Mouse (Mus musculus) heart, embryonic 13.5 days (tissue): ENCODE results near the gene Gm12695. TPM values are rescaled to one million over a fixed set of nuclear protein-coding genes. Genes with fewer than 3 reads are reported as not detected.

Source experiments
- ATAC-seq: fragments of 200-750 bp; cut with Nextera tagmentation; 2 replicates; pipeline ENCODE4 v1.8.0; 2017; ENCODE audit warnings: moderate TSS enrichment; ENCODE audit not compliant: insufficient number of reproducible peaks, low FRiP score, low TSS enrichment; ENCODE audit errors: extremely low read depth
- H3K27ac ChIP-seq: fragments of 300-500 bp; sonication (generic); replicated peaks from 2 replicates; pipeline ENCODE4 v1.5.1; 2015; ENCODE audit warnings: moderate library complexity, mild to moderate bottlenecking, inconsistent platforms
- H3K27me3 ChIP-seq: fragments of 300-500 bp; sonication (generic); replicated peaks from 2 replicates; pipeline ENCODE4 v1.6.1; 2015; ENCODE audit warnings: mild to moderate bottlenecking, inconsistent platforms
- H3K36me3 ChIP-seq: fragments of 300-500 bp; sonication (generic); 2 replicates; pipeline ENCODE4 v1.6.1; 2015; ENCODE audit warnings: mild to moderate bottlenecking, inconsistent platforms
- H3K4me1 ChIP-seq: fragments of 300-500 bp; sonication (generic); 2 replicates; pipeline ENCODE4 v1.6.1; 2015; ENCODE audit warnings: inconsistent platforms
- H3K4me2 ChIP-seq: fragments of 300-500 bp; sonication (generic); 2 replicates; pipeline ENCODE4 v1.6.1; 2015; ENCODE audit warnings: inconsistent platforms, mild to moderate bottlenecking, moderate library complexity
- H3K4me3 ChIP-seq: fragments of 300-500 bp; sonication (generic); 2 replicates; pipeline ENCODE4 v1.5.1; 2015; ENCODE audit warnings: moderate library complexity, mild to moderate bottlenecking, inconsistent platforms
- H3K9ac ChIP-seq: fragments of 300-500 bp; sonication (generic); 2 replicates; pipeline ENCODE4 v1.6.1; 2015; ENCODE audit warnings: inconsistent platforms, mild to moderate bottlenecking, moderate library complexity
- H3K9me3 ChIP-seq: fragments of 300-500 bp; sonication (generic); 2 replicates; pipeline ENCODE4 v1.6.1; 2016; ENCODE audit warnings: inconsistent platforms
- WGBS: fragments of 180-500 bp; shearing (Covaris S2); methylation state at CpG from one replicate; pipeline ENCODE4 v1.1.7; 2015; ENCODE audit warnings: mixed read lengths; 5-methylcytosine and 5-hydroxymethylcytosine counted together
- polyA plus RNA-seq: library from polyadenylated mRNA; unstranded; fragments of >200 nt; fragmentation: Nextera tagmentation; extraction: Ambion mirVana; gene quantifications from 2 replicates; pipeline ENCODE4 v1.2.1, GENCODE M21; 2015

The Gm12695 gene
- polyA plus RNA-seq, 1 experiment from 2014 or later: not detected

- no peaks in the 10 kb centered on the region for H3K36me3 ChIP-seq
- no peak overlapping the region for H3K9ac ChIP-seq
- WGBS: 36% methylated on average over 13 of the region's 13 CpGs
- H3K4me1 ChIP-seq: peaks cover 6% of the 10 kb centered on the region
- no peak for ATAC-seq
- H3K4me2 ChIP-seq: peak overlapping the region; percentile 43
- no peaks in the 10 kb centered on the region for H3K9me3 ChIP-seq
- no peak overlapping the region for H3K27ac ChIP-seq
- H3K4me3 ChIP-seq: no peak overlapping the region
- H3K27me3 ChIP-seq: no peaks in the 10 kb centered on the region
Measured at GRCm38 (mm10) chr4:96696614-96697360, 88.2 kb downstream of the Gm12695 start.

GRCm38 (mm10) chr4:96687358-96687803 lies 97.6 kb downstream of the Gm12695 start:
- 58% methylated on average over 2 of the region's 2 CpGs for WGBS
- H3K27me3 ChIP-seq: no peaks in the 10 kb centered on the region

DNA sequence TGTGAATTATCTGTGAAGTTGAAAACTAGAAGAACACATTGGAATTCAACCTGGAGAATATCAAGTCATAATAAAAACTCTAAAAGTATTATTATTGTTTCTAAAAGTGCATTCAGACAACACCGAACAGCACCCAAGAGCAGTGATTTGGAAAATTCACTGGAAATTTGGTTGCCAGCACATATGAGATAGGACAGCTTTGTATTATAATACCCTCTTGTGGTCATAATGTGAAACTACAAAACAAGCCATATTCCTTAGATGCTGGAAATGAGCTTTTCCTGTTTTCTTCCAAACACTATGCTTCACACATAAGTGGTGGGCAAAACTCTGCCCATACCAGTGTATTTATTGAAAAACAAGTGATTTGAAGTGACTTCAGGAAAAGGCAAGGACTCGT lies 101.5 kb downstream of the Gm12695 start:
- 34% methylated on average over 2 of the region's 2 CpGs for WGBS
- Histone ChIP-seq H3K4me1 (no peaks in the 10 kb centered on the region), H3K9me3 (no peaks in the 10 kb centered on the region), H3K9ac (no peak overlapping the region), H3K4me2 (no peak overlapping the region), H3K36me3 (no peaks in the 10 kb centered on the region), H3K27ac (no peak overlapping the region), H3K4me3 (no peak overlapping the region), H3K27me3 (no peaks in the 10 kb centered on the region)
- no peak for ATAC-seq

More at GRCm38 (mm10) chr4:96687358-96687803, 97.6 kb downstream of the Gm12695 start:
- Histone ChIP-seq H3K4me1 (no peaks in the 10 kb centered on the region), H3K4me3 (no peak overlapping the region), H3K27ac (no peak overlapping the region), H3K9ac (no peak overlapping the region), H3K9me3 (no peaks in the 10 kb centered on the region), H3K4me2 (no peak overlapping the region), H3K36me3 (no peaks in the 10 kb centered on the region)
- ATAC-seq: no peak

DNA sequence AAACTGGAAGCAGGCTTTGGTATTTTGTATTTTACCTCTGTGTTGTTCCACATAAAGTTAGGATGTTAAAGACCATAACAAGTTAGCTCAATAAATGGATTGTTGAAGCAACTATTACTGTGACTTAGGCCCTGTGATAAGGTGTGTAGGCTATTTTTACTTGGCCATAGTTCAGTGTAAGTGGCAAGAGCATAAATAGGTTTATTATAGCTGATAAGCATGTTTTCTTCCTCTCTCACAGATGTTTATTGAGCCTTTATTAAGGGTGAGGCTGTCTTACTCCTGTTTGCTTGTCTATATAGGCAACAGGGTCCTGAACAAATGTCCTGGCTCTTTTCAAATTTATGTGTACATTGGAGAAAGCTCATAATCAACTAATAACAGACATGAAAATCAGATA lies 104.0 kb downstream of the Gm12695 start:
- no peak overlapping the region for H3K27ac ChIP-seq
- H3K4me3 ChIP-seq: no peak overlapping the region
- no peaks in the 10 kb centered on the region for H3K9me3 ChIP-seq
- no peaks in the 10 kb centered on the region for H3K4me1 ChIP-seq
- no peak overlapping the region for H3K9ac ChIP-seq
- no peak for ATAC-seq
- no peaks in the 10 kb centered on the region for H3K27me3 ChIP-seq
- no peaks in the 10 kb centered on the region for H3K36me3 ChIP-seq
- no peak overlapping the region for H3K4me2 ChIP-seq

DNA sequence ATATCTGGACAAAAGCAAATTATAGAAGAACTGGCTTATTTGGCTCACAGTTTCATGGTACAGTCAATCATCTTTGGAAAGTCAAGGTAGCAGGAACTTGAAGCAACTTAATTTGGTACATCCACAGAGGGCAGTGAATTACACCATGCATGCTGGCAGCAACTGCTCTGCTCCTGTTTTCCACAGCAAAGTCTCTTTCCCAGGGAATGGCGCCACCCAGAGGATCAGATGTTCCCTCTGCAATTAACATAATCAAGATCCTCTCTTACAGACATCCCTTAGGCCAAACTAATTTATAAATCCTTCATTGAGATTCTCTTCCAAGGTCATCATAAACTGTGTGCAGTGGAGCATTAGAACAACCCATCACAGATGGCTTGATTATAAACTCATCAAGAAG lies 104.8 kb downstream of the Gm12695 start:
- H3K9me3 ChIP-seq: no peaks in the 10 kb centered on the region
- 18% methylated on average over 1 of the region's 1 CpGs for WGBS
- no peak for ATAC-seq

More for the DNA sequence above, 104.8 kb downstream of the Gm12695 start:
- no peaks in the 10 kb centered on the region for H3K4me1 ChIP-seq
- H3K27me3 ChIP-seq: no peaks in the 10 kb centered on the region
- no peak overlapping the region for H3K9ac ChIP-seq
- no peak overlapping the region for H3K4me2 ChIP-seq
- no peak overlapping the region for H3K4me3 ChIP-seq
- no peaks in the 10 kb centered on the region for H3K36me3 ChIP-seq
- H3K27ac ChIP-seq: no peak overlapping the region

Other genes with a start within 250 kb of the Gm12695 start
- 4.1 and 4.4 TPM in 2 replicates for gene Cyp2j6, start 231.5 kb downstream of the Gm12695 start, polyA plus RNA-seq
- gene Cyp2j9, start 193.6 kb downstream of the Gm12695 start, polyA plus RNA-seq: 0.63 and 1.0 TPM in 2 replicates
- gene Cyp2j5, start 121.0 kb downstream of the Gm12695 start, polyA plus RNA-seq: not detected in 2 replicates